Mouse (Mus musculus) lung, adult 18-20 months (tissue): ENCODE data around the gene Ncapd3.

Source experiments
- DNase-seq, 2 experiments: peaks; one replicate each; pipeline ENCODE4 v3.0.0; 2022; ENCODE audit warnings: mixed read lengths in 2 of 2

Ncapd3 gene

GRCm38 (mm10) chr9:27126543-27126942, 96.6 kb downstream of the Ncapd3 start:
- DNase-seq = no peak

GRCm38 (mm10) chr9:27128629-27129028, 98.7 kb downstream of the Ncapd3 start:
- no peak for DNase-seq

- peak in 1 of 2 experiments; percentile 22 for DNase-seq
Measured at GRCm38 (mm10) chr9:27134410-27134809, 104.4 kb downstream of the Ncapd3 start.

GRCm38 (mm10) chr9:27135372-27135771, 105.4 kb downstream of the Ncapd3 start:
- no peak for DNase-seq

GRCm38 (mm10) chr9:27136651-27137050, 106.7 kb downstream of the Ncapd3 start:
- no peak for DNase-seq

GRCm38 (mm10) chr9:27140432-27141065, 110.6 kb downstream of the Ncapd3 start:
- no peak for DNase-seq

- no peak for DNase-seq
Measured at GRCm38 (mm10) chr9:27144271-27144840, 114.4 kb downstream of the Ncapd3 start.
